Mouse (Mus musculus): Measurements from ENCODE around the gene Skint3.
"Not testable (repeated sequence)": the region's sequence is repeated elsewhere in the genome, so short reads cannot be mapped to it uniquely, and the experiment has no call there.

Skint3 gene

DNA sequence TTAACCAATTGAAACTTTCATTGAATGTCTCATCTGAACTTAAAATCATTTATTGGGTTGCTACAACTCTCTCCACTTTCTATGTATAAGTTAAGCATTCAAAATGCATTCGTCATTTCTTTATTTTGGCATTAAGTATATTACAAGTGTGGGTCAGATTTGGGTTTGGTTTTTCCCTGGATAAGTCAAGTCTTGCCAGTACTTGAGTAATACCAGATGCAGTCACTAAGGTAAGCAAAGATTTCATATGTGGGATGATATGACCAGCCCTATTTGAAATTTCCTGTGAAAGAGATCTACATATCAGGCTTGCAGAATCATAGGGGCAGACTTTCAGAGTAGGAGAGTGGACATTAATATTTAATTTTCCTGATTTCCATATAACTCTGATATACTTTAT lies at the start of gene Skint3:
Gene Skint3, plus strand, starts transcription at position 301 of the 400 bp plus-strand sequence.
- DNase-seq: no peak

DNA sequence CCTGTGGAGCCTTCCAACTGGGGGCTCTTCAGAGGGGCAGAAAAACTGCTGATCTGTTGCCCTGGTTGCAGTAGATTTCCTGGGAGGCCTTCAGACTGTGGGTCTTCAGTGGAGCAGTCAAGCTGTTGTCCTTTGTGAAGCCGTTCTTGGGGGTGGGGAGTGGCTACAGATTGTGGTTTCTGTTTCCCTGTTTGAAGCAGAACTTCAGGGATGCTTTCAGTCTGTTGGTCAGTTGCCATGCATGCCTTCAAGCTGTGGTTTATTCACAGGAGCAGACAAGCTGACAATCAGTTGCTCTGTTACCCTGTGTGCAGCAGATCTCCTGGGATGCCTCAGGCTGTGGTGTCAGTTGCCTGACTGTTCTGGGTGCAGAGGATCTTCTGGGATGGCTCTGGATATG lies 11.4 kb downstream of the Skint3 start:
- no peak for DNase-seq

DNA sequence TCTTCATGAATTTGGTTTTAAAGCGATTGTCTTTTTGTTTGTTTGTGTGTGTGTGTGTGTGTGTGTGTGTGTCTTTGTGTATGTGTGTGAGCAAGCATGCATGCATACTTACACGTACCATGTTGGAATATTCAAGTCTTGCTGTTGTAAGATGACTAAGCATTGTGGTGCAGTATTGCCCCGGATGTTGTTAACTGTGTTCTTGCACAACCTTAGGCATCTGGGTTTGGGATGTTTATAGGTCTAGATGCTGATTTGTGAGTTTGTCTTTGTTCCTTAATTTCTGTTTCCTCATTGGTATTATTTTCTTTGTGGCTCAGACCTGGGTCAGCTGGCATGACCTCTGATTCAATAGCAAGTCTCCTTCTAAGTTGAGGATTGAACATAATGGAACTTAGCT lies 11.9 kb downstream of the Skint3 start:
- DNase-seq: no peak

DNA sequence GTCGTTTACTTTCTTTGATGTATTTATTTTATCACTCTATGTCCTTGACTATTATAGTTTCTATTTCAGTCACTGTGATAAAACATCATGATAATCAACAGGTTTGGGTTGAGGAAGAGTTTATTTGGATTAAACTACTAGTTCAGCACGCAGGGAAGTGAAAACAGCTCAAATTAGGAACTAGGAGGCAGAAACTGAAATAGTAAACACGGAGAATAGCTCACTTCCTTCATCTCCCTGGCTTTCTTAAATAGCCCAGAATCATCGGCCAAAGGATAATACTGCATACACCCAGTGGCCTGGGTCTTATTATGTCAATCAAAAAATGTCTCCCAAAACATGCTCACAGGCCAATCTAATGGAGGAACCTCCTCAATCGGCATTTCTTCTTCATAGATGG lies 24.0 kb downstream of the Skint3 start:
- DNase-seq: no peak

DNA sequence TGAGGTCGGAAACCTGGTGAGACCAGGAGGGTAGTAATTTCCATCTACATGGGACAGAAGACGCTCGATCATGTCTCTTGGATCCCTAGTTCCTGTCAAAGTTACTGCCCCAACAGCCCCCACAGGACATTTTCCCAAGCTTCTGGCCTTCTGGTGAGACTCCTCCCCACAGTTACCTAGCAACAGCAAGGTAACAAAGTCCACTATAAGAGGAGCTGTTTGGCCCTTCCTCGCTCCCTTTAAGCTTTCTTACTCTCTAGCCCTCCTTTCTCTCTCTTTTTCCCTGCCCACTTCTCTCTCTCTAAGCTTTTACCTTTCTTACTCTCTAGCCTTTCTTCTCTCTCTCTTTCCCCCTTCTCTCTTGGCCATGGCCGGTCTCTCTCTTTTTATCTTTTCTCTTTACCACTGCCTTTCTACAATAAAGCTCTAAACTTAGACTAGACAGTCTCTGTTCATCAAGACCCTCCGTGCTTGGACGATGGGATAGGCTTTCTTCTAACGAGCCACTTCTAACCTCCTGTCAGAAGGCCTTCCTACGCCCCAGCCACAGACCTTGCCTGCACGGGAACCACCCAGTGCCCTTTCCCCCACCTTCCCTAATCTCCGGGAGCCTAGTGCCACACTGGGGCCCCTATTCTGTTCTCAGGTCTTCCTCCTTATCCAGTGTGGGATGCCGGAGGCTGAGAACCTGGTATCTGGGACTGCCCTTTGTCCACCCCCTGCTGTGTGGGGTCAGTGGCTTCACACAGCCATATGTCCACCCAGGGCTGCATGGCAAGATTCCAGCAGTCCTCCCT lies 55.3 kb downstream of the Skint3 start:
- no peak for DNase-seq

DNA sequence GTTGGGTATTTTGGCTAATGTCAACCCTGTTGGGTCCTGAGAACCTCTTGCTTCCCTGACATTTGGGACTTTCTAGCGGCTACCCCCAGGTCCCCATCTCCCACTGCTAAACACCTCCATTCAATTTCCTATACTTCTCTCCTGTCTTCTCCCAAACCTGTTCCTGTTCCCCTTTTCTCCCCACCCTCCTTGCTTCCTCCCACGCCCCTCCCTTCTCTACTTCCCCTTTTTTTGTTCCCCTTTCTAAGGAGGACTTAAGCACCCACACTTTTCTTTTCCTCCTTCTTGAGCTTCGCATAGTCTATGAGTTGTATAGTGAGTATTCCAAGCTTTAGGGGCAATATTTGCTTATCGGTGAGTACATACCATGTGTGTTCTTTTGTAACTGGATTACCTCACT lies 56.4 kb downstream of the Skint3 start:
- DNase-seq: no peak

DNA sequence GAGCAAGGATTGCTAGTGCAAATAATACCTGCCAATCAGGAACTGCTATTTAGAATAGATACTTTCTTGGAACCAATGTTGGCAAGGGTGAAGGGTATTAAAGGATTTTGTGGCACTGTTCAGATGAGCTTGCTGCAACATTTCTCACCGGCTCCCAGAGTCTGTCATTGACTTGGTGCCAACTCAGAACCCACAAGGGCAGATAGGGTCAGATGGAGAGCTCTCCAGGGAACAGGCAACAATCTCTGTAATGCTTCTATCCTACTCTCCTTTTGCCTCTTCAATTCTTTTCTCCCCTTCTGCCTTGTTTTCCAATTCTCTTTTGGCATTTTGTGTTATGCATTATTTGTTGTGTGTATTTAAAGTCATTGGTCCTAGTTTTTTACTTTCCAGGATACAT lies 70.3 kb downstream of the Skint3 start:
- no peak for DNase-seq

DNA sequence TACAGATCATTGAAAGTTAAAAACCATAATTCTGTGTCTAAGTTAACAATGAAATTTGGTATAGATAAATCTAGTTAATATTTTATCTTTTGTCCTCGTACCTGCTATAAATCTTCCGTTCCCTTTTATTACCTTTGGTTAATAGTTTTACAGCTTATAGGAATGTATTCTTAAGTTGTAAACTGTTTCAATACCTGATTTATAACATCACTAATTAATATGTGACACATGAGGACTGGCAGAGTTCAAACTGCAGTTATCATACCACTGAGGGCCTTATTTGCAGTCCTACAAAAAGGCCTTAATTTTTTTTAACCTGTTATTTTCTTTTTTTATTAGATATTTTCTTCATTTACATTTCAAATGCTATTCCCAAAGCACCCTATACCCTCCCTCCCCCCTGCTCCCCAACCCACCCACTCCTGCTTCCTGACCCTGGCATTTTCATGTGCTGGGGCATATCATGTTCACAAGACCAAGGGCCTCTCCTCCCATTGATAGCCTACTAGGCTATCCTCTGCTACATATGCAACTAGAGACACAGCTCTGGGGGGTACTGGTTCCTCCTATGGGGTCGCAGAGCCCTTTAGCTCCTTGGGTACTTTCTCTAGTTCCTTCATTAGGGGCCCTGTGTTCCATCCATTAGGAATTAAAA lies 70.9 kb downstream of the Skint3 start:
- DNase-seq: no peak

DNA sequence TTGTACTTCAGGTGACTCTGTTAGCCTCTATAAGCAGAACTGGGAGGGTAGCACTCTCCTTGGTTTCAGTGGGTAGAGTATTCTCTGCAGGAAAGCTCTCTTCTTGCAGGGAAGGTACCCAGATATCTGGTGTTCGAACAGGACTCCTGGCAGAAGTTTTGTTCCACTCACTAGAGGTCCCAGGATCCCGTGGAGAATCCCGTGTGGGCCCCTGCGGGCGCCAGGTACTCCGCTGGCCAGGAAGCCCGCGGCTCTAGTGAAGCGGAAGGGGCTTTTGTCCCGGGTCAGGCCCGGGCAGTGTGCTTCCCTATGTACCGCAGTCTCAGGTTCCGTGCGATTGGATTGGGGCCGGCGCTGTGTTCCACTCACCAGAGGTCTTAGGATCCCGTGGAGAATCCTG lies 117.1 kb downstream of the Skint3 start:
- not testable (repeated sequence) for DNase-seq

Data from cerebellum, adult 18-20 months (tissue).